Mouse (Mus musculus) kidney, adult 2 months (tissue): ENCODE results near the gene Ncoa1.

Source experiments
- CTCF ChIP-seq: fragments of 200-500 bp; conservative IDR thresholded peaks from 2 replicates; pipeline ENCODE4 v1.5.1; 2011; ENCODE audit warnings: low read depth, mild to moderate bottlenecking, control low read depth, low read length, moderate library complexity, mixed read lengths; ENCODE audit not compliant: insufficient read depth, insufficient read length
- POLR2A ChIP-seq: fragments of 200-500 bp; IDR thresholded peaks from one replicate; pipeline ENCODE4 v1.6.1; 2011; ENCODE audit warnings: low read depth, low read length, control low read depth

- TF ChIP-seq POLR2A, result no peak
- no peak for TF ChIP-seq CTCF
These were observed 133.8 kb downstream of the Ncoa1 start for GRCm38 (mm10) chr12:4343216-4343615.
